Mouse (Mus musculus) embryo, embryonic 10.5 days (tissue): ENCODE results near the gene Tas1r1.
"Not testable (repeated sequence)": the region's sequence is repeated elsewhere in the genome, so short reads cannot be mapped to it uniquely, and the experiment has no call there.

ENCODE experiments used
- DNase-seq: peaks from one replicate; pipeline ENCODE4 v3.0.0-alpha.2; 2015; ENCODE audit warnings: low spot score

The Tas1r1 gene

DNA sequence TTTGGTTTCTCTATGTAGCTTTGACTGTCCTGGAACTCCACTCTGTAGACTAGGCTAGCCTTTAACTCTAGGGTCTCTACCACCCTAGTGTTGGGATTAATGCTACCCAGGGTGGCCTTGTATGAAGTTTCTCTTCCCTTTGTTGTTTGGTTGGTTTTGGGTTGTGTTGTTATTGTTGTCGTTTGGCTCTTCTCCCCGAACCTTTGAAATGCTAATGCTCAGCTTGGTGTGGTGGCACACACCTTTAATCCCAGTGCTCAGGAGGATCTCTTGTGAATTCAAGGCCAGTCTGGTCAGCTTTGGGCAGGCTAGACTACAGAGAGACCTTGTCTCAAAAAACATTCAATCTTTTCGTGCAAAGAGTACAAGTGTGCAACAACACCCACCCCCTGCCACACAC is 4.8 kb upstream of the Tas1r1 start:
- DNase-seq: no peak

DNA sequence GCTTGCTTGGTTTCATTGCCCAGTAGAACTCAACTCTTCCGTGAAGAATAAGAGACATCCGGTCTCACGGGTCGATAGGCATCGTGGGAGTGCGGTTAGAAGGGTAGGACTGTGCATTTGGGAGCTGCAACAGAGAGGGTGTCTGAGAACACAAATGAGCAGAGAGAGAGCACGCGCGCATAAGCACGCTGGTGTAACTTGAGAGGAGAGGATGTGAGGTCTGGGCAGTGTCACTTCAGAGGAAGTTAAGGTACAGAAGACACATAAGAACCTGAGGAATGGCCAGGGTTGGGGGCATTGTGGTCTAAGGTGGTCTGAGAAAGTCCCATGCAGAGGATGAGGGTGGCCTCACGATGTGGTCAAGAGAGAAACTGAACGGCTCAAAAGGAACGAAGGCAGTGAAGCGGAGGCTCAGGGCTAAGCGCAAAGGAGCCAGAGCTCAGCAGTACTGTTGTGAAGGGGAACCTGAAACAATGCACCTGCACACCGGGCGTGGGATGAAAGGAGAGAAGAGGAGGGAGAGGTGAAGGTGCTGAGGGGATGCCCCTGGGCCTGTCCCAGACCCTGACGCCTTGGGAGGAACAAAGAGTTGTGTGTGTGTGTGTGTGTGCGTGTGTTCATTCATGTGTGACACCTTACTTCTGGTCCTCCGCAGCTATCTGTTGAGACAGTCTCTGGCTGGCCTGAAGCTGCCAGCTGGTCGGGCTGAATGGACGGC is 3.7 kb upstream of the Tas1r1 start:
- DNase-seq: no peak

DNA sequence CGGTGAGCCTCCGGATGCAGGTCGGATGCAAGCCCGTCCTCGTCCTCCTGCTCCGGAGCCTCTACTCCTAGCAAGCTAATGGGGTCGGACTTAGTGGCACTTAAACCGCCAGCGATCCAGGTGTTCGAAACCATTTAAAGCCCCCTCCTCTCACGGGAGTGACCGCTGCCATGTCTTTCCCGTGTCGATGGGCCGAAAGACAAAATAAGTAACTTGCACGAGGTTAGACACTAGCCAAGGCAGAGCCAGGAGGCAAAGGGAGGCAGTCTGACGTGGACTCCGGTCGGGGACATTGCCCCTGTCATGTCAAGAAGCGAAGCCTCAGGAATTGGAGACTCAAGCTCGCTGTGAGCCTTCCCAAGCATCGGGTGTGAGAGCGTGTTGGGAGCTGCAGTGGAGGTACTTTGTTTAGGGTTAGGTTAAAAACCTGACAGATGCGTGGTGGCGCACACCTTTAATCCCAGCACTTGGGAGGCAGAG is 1.5 kb upstream of the Tas1r1 start:
- DNase-seq: peak; percentile 14

DNA sequence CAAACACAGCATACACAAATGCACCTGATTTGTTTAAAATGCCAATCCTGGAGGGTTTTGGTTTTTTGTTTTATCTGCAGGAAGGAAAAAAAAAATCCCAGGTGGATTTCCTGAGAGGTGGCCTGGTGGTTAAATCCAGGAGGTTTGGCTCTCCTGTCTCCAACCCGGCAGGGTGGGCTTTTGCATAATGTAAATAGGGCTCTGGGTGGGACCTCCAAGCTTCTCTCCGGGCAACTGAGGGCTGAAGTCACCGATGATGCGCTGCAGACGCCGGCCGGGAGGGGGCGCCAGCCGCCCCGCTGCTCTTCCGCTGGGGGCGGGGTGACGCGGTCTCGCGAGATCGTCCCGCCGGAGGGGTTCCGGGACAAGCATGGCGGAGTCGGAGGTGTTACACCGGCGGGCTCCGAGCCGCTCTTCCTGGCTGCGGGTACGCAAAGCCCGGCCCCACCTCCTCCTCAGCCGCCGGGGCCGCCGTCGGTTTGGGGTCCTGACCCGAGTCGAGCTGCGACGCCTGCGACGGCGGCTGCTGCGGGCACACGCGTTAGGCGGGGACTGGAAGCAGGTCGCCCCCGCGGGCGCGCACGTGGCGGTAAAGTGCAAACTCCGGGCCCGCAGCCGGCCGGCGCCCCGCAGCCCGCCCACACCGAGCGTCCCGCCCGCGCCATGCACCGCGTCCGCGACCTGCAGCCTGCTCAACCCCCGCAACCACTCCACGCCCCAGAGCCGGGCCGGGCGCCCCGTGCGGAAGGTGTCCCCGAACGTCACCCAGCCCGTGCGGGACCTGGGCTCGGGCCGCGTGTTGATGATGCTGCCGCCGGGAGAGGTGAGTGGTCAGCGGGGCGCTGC is 840 bp upstream of the Tas1r1 start, which contains the start of gene Nol9:
Nol9 (plus strand) TSS at position 337 of the 846 bp plus-strand sequence.
- peak; percentile 93 for DNase-seq

DNA sequence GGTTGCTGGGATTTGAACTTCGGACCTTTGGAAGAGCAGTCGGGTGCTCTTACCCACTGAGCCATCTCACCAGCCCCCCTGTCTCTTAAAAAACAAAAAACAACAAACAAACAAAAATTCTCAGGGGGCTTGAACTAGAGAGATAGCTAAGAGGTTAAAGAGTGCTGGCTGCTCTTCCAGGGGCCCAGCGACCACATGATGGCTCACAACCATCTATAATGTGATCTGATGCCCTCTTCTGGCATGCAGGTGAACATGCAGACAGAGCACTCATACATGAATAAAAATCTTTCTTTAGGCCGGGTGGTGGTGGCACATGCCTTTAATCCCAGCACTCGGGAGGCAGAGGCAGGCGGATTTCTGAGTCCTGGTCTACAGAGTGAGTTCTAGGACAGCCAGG is 1.9 kb downstream of the Tas1r1 start:
- DNase-seq: not testable (repeated sequence)

DNA sequence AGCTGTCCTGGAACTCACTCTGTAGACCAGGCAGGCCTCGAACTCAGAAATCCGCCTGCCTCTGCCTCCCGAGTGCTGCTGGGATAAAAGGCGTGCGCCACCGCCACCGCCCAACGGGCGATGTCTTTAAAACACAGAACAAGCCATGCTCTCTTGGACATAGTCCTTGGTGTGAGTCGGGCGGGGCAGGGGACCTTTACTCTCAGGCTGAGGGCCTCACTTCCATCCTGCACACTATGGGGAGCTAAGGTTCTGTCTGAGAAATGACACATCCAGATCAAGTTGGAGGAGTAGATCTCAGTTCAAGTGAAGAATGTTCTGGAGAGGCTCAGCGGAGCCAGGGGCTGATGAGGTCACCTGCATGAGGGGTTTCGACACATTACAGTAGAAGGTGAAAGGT is 5.4 kb downstream of the Tas1r1 start:
- DNase-seq: no peak

DNA sequence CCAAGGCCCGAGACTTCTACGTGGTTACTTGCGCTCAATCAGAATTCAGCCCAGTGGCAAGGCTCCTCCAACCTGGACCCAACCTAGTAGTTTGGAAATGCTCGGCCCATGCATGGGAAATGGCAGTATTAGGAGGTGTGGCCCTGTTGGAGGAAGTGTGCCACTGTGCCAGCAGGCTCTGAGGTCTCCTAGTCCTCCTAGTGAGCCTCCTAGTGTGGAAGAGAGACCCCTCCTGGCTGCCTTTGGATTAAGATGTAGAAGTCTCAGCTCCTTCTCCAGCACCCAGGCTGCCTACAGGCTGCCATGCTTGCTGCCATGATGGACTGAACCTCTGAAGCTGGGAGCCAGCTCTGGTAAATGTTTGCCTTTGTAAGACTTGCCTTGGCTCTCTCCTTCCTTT is 8.4 kb downstream of the Tas1r1 start:
- no peak for DNase-seq

DNA sequence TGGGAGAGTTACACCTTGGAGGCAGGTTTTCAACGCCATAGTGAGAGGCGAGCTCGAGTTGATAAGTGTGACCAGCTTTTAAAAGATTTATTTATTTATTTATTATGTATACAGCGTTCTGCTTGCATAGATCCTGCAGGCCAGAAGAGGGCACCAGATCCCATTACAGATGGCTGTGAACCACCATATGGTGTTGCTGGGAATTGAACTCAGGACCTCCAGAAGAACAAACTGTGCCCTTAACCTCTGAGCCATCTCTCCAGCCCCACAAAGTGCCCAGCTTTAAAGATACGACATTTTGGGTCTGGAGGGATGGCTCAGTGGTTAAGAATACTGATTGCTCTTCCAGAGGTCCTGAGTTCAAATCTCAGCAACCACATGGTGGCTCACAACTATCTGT is 9.3 kb downstream of the Tas1r1 start:
- no peak for DNase-seq

DNA sequence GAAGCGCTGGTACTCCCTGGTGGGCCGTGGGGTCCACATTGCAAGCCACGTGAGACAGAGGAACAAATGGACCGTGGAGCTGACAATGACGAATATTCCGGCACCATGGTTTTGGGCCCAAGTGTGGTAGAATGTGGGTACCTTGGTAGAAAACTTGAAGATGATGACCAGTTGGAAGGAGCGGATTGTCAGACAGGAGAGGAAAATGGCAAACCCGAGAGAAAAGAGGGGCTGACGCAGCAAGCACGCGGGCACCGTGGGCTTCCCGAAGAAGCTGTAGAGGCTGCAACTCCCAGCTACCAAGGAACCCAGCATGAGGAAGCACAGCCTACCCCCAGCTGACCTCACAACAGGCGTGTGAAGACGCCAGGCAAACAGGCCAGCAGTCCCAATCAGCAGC is 9.9 kb downstream of the Tas1r1 start:
- no peak for DNase-seq

DNA sequence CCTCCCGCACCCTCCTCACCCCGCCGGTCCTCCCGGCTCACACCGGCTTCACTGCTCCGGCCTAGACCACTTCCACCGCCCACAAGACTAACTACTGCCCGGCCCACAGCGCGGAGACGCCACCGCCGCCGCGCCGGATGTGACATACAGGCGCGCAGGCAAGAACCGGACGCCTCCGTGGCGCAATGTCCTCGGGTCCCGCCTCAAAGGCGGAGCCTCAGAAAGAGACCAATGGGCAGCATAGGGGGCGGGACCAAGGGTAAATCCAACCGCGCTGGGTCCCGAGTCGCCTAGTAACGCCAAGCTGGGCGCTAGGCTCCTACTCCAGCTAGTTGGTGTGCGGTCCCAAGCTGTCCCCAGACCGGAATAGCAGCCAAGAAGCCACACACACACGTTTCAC is 10.8 kb downstream of the Tas1r1 start, which contains the start of gene Zbtb48:
Zbtb48 (minus strand) TSS at position 148 of the 400 bp plus-strand sequence.
- peak; percentile 99 for DNase-seq

DNA sequence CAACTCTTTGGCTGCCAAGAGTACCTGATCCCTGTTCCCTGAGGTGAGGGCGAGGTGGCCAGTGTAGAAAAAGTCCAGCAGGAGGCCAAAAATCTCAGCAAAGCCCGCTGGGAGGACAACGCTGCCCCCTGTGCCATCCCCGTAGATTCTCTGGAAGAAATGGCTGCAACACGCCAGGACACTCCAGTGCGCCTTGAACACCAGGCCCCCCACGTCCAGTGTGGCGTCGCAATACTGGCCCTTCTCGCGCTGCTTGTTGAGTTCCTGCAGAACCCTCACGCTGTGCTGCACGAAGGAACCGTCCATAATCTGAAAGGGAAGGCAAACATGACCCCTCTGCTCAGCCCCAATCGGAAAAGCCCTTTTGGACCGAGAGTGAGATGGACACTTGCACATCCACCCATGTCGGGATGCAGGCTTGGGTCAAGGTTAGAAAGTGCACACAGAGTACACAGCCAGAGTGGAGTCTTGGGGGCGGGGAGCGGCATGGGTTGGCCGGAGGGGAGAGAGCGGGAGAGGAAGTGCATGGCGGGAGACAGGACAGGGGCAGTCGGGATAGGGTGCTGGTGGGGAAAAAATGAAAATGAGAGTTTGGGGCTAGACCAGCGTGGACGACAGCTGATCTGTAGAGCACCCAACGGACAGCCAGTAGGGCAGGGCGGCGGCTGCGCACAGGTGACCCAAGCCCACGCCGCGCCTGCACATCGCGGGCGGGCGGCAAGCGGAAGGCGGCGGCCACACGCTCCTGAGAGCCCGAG is 11.4 kb downstream of the Tas1r1 start:
- no peak for DNase-seq

DNA sequence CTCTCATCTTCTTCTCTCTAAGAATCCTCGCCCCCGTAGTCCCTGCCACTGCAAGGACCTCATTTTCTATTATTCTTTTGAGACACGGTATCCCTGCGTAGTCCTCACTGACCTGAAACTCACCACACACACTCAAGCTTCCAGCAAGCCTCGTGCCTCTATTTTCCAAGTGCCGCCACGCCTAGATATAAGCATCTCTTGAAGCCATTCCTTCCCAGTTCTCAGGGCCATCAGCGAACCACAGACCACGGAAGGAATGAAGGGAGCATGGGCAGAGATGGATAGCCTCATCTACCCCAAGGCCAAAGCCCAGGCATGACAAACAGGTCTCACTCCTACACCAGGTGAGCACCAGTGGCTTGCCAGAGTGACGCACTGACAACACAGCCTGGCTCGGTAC is 13.8 kb downstream of the Tas1r1 start:
- no peak for DNase-seq

DNA sequence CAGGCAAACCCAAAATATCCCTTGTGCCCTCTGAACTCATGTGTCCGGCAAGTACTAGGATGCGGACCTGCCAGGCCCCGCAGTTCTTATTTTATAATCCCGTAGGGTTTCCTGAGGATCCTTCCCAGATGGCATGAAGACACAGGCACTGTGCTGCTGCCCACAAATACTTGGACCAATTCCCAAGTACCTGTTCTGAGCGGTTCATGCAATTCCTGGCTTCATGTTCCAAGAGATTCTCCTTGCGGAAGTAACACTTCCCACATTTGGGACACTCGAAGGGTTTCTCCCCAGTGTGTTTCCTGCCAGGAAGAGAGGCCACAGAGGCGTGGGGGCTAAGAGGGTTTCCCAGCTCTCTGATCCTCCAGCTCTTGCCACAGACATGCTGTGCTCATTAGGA is 15.9 kb downstream of the Tas1r1 start:
- DNase-seq: no peak

DNA sequence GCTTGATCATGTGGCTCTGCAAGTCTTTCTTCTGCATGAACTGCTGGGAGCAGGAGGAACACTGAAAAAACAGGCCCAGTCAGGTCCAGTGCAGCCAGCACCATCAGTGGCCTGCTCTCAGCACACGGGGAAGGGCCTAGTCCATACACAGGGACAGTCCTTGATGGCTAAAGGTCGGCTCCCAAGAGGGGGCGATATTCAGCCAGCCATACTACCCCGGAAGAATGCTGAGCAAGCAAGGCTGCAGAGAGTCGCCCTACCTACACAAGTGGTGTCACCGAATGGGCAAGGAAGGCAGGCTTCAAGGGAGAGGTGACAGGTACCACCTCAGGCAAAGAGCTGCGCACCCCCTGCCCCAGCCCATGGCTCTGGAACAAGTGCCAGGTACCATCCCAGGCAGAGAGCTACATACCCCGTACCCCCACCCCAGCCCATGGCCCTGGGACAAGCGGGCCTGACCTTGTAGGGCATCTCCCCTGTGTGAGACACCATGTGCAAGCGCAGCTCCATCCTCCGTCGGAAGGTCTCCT is 16.7 kb downstream of the Tas1r1 start:
- DNase-seq: no peak

DNA sequence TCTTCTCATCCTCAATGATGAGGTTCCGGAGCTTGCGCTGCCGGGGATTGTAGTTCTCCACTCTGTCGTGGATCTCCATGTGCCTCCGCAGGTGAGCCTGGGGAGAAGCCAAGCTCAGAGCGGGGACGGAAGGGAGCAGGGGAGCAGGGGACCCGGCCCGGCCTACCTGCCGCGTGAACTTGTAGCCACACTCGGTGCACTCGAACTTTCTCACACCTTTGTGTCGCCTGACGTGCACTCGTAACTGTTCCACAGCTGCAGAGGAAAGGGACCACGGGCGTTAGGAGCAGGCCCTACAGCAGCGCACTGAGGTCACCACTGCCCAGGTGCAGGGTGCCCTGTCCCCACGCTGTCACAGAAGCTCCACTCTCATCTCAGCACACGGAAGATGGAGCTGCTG is 18.3 kb downstream of the Tas1r1 start:
- DNase-seq: no peak

DNA sequence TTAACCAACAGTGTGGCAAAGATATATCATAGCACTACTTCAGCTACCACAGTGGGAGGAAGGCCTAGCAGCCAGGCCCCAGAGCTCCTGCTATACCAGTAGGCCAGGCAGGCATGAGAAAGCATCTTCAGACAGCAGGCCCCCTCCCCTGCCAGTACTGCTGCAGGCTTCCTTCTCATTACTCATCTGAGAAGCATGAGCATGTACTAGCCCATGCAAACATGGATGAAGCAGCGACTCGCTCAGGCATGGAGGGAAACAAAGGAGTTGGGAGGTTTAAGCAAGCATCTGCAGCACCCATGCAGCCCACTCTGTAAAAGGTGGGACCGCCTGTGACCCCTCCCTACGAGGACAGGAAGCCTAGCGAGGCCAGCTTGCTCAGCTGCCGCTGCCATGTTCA is 19.3 kb downstream of the Tas1r1 start:
- no peak for DNase-seq

DNA sequence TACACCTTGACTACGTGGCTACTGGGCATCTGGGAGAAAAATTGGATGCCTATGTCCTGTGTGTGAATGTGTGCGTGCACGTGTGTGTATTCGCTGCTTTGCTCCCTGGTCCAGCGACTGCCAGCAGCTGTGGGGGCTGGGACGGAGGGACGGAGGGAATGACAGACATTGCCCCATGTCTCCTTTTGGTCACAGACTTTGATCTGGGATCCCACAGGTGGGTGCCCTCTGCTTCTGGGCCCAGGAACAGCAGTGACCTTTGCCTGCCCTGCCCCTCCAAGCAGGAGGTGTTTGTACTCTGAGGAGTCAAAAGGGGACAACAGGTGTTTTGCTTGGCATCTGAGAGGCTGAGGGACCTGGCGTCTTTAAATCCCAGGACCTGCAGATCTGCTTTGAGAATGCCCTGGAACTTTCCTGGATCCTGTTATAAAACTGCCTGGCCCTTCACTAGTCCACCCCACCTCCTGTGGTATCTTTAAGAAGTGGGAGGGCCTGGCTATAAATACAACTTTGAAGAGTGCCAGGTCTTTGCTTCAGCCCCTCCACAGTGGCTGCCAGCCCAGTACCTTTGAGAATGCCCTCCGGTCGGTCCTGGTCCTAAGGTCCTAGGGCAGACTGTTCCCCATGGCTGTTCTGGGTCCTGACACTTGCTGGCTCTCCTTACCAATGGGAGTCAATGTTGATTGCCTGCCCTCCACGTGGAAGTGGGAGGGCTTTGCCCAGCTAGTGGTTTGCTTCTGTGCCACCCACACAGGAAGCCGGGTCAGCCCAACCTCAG is 25.1 kb downstream of the Tas1r1 start:
- no peak for DNase-seq

DNA sequence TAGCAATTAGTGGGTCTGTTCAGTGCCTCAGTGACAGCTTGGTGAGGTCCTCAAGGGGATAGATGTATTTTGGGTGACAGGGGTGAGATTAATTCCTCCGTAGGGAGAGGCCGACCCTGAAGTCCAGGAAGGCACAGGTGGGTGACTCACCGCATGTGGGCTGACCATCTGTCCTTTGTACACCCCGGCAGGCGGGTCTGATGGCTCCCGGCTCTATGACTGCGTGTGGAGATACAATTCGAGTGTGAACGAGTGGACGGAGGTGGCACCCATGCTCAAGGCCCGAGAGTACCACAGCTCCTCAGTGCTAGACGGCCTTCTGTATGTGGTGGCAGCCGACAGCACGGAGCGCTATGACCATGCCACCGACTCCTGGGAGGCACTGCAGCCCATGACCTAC is 26.3 kb downstream of the Tas1r1 start:
- no peak for DNase-seq

DNA sequence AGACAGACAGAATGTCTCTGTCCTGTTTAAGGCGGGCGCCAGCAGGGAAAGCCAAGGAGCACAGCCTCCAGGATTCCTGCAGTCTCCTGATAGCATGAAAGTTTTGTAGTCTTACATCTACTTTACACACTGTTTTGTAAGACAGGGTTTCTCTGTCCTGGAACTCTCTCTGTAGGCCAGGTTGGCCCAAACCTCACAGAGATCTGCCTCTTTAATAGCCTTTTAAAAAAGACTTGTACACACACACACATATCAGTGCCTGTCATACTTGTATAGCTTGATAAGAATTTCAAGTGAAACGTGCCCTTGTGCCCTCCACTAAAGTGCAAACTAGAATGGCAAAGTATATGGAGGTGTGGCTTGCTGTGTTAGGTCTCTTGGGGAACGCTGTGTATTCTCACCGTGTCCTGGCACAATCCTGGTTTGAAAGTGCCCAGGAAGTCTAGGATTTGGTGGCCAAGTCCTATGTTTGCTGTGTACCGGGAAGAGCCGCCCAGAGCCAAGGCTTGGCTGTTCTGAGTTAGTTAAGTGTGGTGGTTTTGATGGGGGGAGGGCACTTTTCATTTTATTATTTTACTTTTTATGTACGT is 27.1 kb downstream of the Tas1r1 start:
- DNase-seq: no peak

DNA sequence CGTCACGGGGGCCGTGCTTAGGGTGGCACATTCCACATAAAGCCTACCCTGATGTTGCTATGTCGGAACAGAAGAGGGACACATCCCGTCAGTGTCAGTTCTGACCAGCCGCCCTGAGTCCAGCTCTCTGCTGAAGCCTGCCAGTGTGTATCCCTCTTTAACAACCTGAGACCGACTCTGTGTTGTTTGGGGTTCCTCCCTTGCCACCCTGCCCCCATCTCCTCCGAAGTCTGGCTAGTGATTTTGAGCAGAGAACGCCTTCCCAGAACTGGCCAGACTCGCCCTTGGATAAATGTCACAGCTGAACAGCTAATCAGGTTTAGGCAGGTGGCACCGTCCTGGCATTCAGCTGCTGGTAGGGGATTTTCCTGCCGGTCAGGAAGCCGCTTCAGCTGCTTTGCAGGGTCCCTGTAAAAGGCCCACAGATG is 27.6 kb downstream of the Tas1r1 start:
- no peak for DNase-seq

DNA sequence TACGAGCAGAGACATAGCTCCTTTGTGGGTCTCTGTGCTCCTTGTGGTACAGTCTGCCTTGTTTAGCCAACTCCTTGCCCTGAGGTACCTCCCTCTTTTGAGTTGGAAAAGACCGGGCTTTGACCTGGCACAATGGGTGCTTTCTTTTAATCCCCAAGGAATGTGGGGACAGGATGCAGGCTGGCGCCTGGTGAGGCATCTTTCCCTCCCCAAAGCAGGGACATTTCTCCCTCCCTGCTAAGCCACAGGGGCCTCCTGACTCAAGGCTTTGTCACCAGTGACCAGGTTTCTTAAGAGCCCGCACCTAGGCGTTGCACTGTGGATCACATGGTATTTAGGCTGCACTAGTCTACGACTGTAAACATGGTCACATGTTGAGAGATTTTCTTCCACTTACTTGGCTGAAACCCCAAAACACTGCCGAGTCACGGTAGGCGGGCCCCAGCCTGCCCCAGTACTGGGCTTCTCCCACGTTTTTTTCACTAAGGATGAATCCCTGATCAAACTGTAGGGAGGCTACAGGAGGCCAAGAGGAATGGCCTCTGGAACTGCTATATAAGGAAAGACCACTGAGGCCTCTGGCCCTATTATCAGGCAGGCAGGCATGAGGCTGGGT is 28.2 kb downstream of the Tas1r1 start:
- DNase-seq: peak; percentile 46
